Mouse (Mus musculus) MEL (cell line): Measurements from ENCODE around the gene Snap91.

ENCODE experiments used
- CHD2 ChIP-seq: IDR thresholded peaks from 2 replicates; pipeline ENCODE4 v1.6.1; 2011; ENCODE audit warnings: low read length, improper control_type of control experiment
- CTCF ChIP-seq, 3 experiments: IDR thresholded peaks in 2 of 3; conservative IDR thresholded peaks in 1 of 3; 2 replicates each; pipeline ENCODE4 v1.5.1; 2011 to 2012; ENCODE audit warnings: low read length in 3 of 3, low read depth in 2 of 3, mild to moderate bottlenecking in 2 of 3, improper control_type of control experiment in 1 of 3, inconsistent platforms in 1 of 3, mixed read lengths in 1 of 3, moderate library complexity in 1 of 3; ENCODE audit not compliant: control insufficient read depth in 1 of 3, insufficient read depth in 1 of 3, poor library complexity in 1 of 3, severe bottlenecking in 1 of 3
- GATA1 ChIP-seq: IDR thresholded peaks from 2 replicates; pipeline ENCODE4 v1.6.1; 2011; ENCODE audit warnings: low read depth, low read length, improper control_type of control experiment
- HCFC1 ChIP-seq: IDR thresholded peaks from 2 replicates; pipeline ENCODE4 v1.6.1; 2012; ENCODE audit warnings: low read depth, mild to moderate bottlenecking, inconsistent platforms, low read length, improper control_type of control experiment, moderate library complexity
- MAZ ChIP-seq: IDR thresholded peaks from 2 replicates; pipeline ENCODE4 v1.6.1; 2012; ENCODE audit warnings: low read depth, mild to moderate bottlenecking, inconsistent platforms, low read length, improper control_type of control experiment
- MYC ChIP-seq: IDR thresholded peaks from 2 replicates; pipeline ENCODE4 v1.6.1; 2011; ENCODE audit warnings: low read depth, mild to moderate bottlenecking, low read length, improper control_type of control experiment, moderate library complexity
- POLR2A ChIP-seq, 2 experiments: IDR thresholded peaks; 2 replicates each; pipeline ENCODE4 v1.6.1; 2011 to 2012; ENCODE audit warnings: low read length in 2 of 2, mild to moderate bottlenecking in 2 of 2, control low read depth in 1 of 2, improper control_type of control experiment in 1 of 2, low read depth in 1 of 2, moderate library complexity in 1 of 2; ENCODE audit not compliant: control insufficient read depth in 1 of 2, insufficient read depth in 1 of 2, poor library complexity in 1 of 2
- RAD21 ChIP-seq: IDR thresholded peaks from 2 replicates; pipeline ENCODE4 v1.6.1; 2011; ENCODE audit warnings: mild to moderate bottlenecking, low read depth, low read length, improper control_type of control experiment
- TBP ChIP-seq: IDR thresholded peaks from 2 replicates; pipeline ENCODE4 v1.8.0; 2011; ENCODE audit warnings: low read depth, low read length, improper control_type of control experiment
- USF2 ChIP-seq, 2 experiments: IDR thresholded peaks; 2 replicates each; pipeline ENCODE4 v1.6.1; 2011 to 2012; ENCODE audit warnings: improper control_type of control experiment in 2 of 2, low read length in 2 of 2, borderline replicate concordance in 1 of 2, inconsistent platforms in 1 of 2, low read depth in 1 of 2, mild to moderate bottlenecking in 1 of 2; ENCODE audit not compliant: insufficient read depth in 1 of 2
- ZKSCAN1 ChIP-seq: IDR thresholded peaks from 2 replicates; pipeline ENCODE4 v1.6.1; 2012; ENCODE audit warnings: low read depth, mild to moderate bottlenecking, inconsistent platforms, low read length, improper control_type of control experiment, moderate library complexity
- ZNF384 ChIP-seq: IDR thresholded peaks from 2 replicates; pipeline ENCODE4 v1.6.1; 2012; ENCODE audit warnings: low read depth, mild to moderate bottlenecking, inconsistent platforms, low read length, improper control_type of control experiment

- no peak for TF ChIP-seq MAZ
- no peak for TF ChIP-seq USF2 (IDR thresholded peaks at IDR 0.05; ENCODE audit: borderline replicate concordance in 1 of 2, insufficient read depth in 1 of 2, low read depth in 1 of 2, low read length in 2 of 2)
- no peak for TF ChIP-seq CHD2
- no peak for TF ChIP-seq TBP
- no peak for TF ChIP-seq ZNF384
- TF ChIP-seq GATA1 = no peak
- no peak for TF ChIP-seq CTCF (IDR thresholded peaks at IDR 0.05 in 2 of 3, conservative IDR thresholded peaks at IDR 0.05 in 1 of 3; ENCODE audit: control insufficient read depth in 1 of 3, insufficient read depth in 1 of 3, low read depth in 2 of 3, low read length in 3 of 3, poor library complexity in 1 of 3, severe bottlenecking in 1 of 3)
- TF ChIP-seq POLR2A (IDR thresholded peaks at IDR 0.05; ENCODE audit: control insufficient read depth in 1 of 2, insufficient read depth in 1 of 2, low read depth in 1 of 2, low read length in 2 of 2, poor library complexity in 1 of 2) = no peak
- no peak for TF ChIP-seq MYC
- TF ChIP-seq HCFC1 = no peak
- TF ChIP-seq ZKSCAN1 = no peak
- TF ChIP-seq RAD21 = no peak
Measured at GRCm38 (mm10) chr9:86873681-86874080, 6.8 kb downstream of the Snap91 start.
